Mouse (Mus musculus) adrenal gland, adult 18-20 months (tissue): ENCODE measurements around the gene Bex2. TPM values are rescaled to one million over a fixed set of nuclear protein-coding genes. Genes with fewer than 3 reads are reported as not detected.
"Not testable (repeated sequence)": the region's sequence is repeated elsewhere in the genome, so short reads cannot be mapped to it uniquely, and the experiment has no call there.

Source experiments
- DNase-seq, 2 experiments: peaks; one replicate each; pipeline ENCODE4 v3.0.0; 2021 to 2022; ENCODE audit warnings: low spot score in 2 of 2
- long read RNA-seq, 2 experiments: library from polyadenylated mRNA; stranded (forward); transcript quantifications; one replicate each; pipeline ENCODE4 v2.0.0; 2021
- total RNA-seq, 2 experiments: library from RNA; stranded (reverse); gene quantifications; 1 replicate in 1 of 2; 2 replicates in 1 of 2; pipeline ENCODE4 v1.2.3; 2021

Bex2 gene
- 10 to 100 TPM; 25.5 to 28.7 TPM for total RNA-seq
- long read RNA-seq, experiment 1, transcript Bex2-201 (3 exons, 903 nt), result major isoform, 9 of 9 reads
- long read RNA-seq, experiment 1, partial matches to known transcripts, result 0 of 9 reads
- long read RNA-seq, experiment 1, other reads (novel, unspliced or antisense), result 0 of 9 reads
- long read RNA-seq, experiment 2, transcript Bex2-201 (3 exons, 903 nt), result major isoform, 33 of 43 reads
- long read RNA-seq, experiment 2, partial matches to known transcripts, result 10 of 43 reads
- long read RNA-seq, experiment 2, other reads (novel, unspliced or antisense), result 0 of 43 reads

GRCm38 (mm10) chrX:136068020-136068419 is at the start of gene Bex2:
Bex2 (minus strand) TSS chrX:136068236.
- DNase-seq, result not testable (repeated sequence)

GRCm38 (mm10) chrX:136115419-136115961 is 47.5 kb upstream of the Bex2 start:
- DNase-seq, result peak in 1 of 2 experiments; percentile 17

DNA sequence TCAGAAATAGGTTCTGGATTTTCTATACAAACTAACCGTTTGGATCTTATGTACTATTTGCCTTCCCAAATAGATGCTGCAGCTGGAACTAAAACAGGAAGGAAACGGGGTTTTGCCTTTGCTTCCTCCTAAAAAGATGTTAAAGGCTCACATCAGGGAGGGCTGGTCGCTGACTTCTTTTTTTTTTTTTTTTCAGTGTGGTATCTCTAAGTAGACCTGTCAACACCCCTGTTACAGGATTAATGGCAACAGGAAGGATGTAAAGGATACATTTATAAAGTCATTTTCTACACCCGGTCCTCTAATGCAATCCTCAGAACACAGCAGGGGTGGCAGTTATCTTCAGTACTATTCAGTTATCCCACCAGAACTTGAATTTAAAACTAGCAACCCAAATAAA is 47.0 kb upstream of the Bex2 start:
- no peak for DNase-seq

- DNase-seq, result peak in 1 of 2 experiments; percentile 18
Observed at GRCm38 (mm10) chrX:136107942-136108341, 39.9 kb upstream of the Bex2 start.

DNA sequence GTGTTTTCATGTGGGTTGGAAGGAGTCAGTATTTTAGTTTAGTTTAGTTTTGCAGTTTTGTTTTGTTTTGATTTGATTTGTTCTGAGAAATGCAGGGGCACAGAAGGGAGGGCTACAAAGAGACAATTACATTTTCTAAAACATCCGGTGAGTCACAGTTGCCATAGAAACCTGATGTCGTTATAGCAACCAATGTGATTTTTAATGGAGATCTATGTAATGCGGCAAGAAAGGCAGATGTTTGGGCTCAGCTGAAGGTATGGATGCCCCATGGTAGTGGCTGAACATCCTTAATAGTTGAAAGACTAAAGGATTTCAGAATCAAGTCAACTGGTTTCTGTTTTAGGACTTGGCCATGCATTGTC is 36.7 kb upstream of the Bex2 start:
- no peak for DNase-seq

GRCm38 (mm10) chrX:136104046-136104723 is 36.1 kb upstream of the Bex2 start:
- DNase-seq, result no peak

- no peak for DNase-seq
Observed at GRCm38 (mm10) chrX:136094421-136094820, 26.4 kb upstream of the Bex2 start.

GRCm38 (mm10) chrX:136092497-136093279 is 24.7 kb upstream of the Bex2 start:
- no peak for DNase-seq

- DNase-seq, result no peak
Observed at GRCm38 (mm10) chrX:136085155-136085554, 17.1 kb upstream of the Bex2 start, which contains the start of gene Nxf3. Nxf3 (minus strand) TSS chrX:136085255.

- not testable (repeated sequence) for DNase-seq
Observed at GRCm38 (mm10) chrX:136067201-136067991, 640 bp downstream of the Bex2 start.

DNA sequence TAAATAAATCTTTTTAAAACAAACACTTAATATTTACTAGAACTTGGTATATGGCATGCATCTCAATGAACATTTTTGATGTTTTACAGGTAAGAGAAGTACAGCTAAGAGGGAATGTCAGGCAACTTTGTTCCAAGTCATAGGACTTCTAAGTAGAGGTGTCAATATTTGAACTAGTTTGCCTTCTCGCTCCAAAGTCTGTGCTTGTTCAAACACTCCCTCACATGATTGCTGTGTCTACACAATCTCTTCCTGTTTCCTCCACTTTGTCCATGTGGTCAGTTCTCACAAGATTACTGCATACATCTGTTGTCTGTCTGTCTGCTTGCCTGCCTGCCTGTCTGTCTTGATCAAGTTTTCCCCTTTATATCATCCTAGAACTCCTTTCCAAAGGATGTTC is 7.3 kb downstream of the Bex2 start:
- DNase-seq, result no peak

DNA sequence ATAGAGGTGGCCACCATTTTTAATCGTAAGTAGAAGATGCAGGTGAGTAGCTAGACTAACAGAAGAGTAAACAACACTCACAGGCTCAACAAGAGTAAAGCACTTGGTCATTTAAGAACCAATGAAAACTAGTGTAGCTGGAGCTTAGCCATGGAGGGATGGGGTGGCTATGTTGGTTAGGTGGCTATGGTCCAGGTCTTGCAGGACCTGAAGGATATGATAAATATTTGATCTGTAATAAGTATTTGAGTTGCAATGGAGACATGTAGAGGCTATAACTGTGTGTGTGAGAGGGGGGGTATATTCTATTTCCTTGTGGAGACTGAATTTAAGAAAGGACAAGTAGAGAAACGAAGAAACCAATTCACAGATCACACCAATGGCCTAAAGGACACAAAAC is 16.8 kb downstream of the Bex2 start:
- DNase-seq, result no peak

DNA sequence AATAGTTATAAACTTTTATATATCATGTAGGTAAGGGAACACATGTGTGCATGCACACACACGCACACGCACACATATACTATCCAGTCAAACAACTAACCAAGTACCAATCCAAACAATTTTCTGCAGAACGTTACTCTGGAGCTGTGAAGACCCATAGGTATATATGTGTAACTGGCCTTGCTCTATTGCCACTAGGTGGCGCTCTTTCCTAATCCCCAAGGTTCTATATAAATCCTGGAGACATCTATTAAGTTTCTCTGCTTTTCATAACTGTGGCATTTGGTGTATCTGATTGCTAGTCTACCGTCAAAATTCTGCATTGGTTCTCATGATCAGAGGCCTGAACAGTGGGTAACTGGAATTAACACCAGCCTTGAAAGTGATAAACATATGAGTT is 20.5 kb downstream of the Bex2 start:
- DNase-seq, result peak; percentile 28 to 36

DNA sequence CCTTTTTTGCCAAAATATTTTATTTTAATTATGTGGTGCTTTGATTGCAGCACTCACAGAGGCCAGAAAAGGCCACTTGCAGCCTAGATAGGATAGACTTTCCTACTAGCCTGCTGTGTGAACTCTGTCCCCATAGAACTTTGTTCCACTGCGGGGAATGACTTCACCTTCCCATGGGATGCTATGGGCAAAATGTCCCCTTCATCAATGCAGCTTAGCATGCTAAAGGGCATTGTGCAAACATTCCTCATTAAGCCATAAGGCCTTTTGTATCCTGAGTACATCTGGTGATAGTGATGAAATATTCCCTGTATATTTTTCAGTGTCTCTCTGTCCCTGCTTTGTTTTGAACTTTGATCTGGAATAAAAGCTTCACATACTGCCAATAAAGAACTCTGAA is 24.3 kb downstream of the Bex2 start:
- no peak for DNase-seq

DNA sequence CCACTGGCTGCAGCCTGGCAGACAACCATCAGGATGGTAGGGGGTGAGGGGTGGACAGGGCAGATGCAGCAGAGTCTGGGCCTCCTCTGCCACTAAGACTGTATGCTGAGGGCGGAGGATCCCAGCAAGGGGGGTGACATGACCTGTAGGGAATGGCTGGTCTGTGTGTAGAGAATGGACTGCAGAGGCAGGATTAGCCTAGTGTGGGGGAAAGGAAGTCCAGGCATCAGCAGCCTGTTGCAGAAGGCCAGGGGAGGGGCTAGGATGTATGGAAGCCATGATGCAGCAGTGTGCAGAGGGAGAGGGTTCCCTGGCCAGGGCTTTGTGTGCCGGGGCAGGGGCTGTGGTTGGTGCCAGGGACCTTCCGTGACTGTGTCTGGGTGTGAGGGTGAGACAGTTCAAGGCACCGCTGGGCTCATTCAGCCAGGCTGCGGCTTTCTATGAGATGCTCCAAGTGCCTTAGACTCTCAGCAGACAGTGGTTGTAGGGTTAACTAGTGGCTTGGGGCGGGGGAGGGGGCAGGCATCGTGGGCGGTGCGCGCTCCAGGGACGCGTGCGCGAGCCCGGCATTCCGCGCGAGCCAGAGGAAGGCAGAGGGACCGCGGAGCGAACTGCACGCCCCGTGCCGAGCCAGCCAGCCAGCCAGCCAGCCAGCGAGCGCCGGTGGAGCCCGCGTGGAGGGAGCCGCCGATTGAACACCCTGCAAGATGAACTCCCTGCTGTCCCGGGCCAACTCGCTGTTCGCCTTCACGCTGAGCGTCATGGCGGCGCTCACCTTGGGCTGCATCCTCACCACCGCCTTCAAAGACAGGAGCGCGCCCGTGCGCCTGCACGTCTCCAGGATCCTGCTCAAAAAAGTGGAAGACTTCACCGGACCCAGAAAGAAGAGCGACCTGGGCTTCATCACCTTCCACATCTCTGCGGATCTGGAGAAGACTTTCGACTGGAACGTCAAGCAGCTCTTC is 35.0 kb downstream of the Bex2 start, which contains the start of gene Arxes1:
Gene Arxes1 (plus strand): TSS at position 569 of the 965 bp plus-strand sequence.
- DNase-seq, result peak in 1 of 2 experiments; percentile 4

GRCm38 (mm10) chrX:136030331-136030730 is 37.7 kb downstream of the Bex2 start:
- DNase-seq, result no peak
